Mouse (Mus musculus) liver, adult 2 months (tissue): ENCODE data around the gene Ntn1.

ENCODE experiments used
- CTCF ChIP-seq: fragments of 200-500 bp; IDR thresholded peaks from 2 replicates; pipeline ENCODE4 v1.5.1; 2011; ENCODE audit warnings: low read depth, low read length, control low read depth
- POLR2A ChIP-seq: fragments of 200-500 bp; IDR thresholded peaks from 2 replicates; pipeline ENCODE4 v1.6.1; 2011; ENCODE audit warnings: low read length, control low read depth; ENCODE audit not compliant: insufficient read depth; ENCODE audit errors: extremely low read depth

DNA sequence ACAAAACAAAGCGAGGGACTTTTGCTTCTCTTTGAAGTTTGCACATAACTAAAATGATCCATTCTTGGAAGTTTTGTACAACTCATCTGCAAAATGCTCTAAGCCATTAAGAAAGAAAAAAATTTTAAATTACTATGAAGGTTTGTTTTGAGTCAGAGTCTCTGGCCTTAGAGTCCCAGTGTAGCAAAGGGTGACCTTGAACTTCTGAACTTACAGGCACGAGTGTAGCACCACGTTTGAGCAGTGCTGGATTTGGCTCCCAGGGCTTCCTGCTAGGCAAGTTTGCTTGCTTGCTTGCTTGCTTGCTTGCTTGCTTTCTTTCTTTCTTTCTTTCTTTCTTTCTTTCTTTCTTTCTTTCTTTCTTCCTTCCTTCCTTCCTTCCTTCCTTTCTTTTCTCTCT is 16.4 kb upstream of the Ntn1 start:
- TF ChIP-seq POLR2A (no peak), CTCF (no peak)
